Mouse (Mus musculus) induced T-regulatory cell, adult 2 months (primary cell): Measurements from ENCODE around the gene Mypn.
A peak's percentile ranks its signal among the peaks of the same experiment; 100 is the strongest.

Source experiments
- DNase-seq: peaks from one replicate; pipeline ENCODE4 v3.0.0-alpha.2; 2012; ENCODE audit warnings: low read depth

Gene Mypn

GRCm38 (mm10) chr10:63154726-63155125 lies 49.0 kb downstream of the Mypn start:
- DNase-seq: no peak

GRCm38 (mm10) chr10:63154226-63154625 lies 49.5 kb downstream of the Mypn start:
- no peak for DNase-seq

- peak; percentile 84 for DNase-seq
Measured at GRCm38 (mm10) chr10:63153563-63153962, 50.2 kb downstream of the Mypn start.

- DNase-seq: peak; percentile 23
Measured at GRCm38 (mm10) chr10:63152358-63152757, 51.4 kb downstream of the Mypn start.

- DNase-seq: no peak
Measured at GRCm38 (mm10) chr10:63142660-63143059, 61.1 kb downstream of the Mypn start.

- no peak for DNase-seq
Measured at GRCm38 (mm10) chr10:63136436-63136835, 67.3 kb downstream of the Mypn start.

- DNase-seq: no peak
Measured at GRCm38 (mm10) chr10:63135680-63136079, 68.1 kb downstream of the Mypn start.

GRCm38 (mm10) chr10:63133326-63133725 lies 70.4 kb downstream of the Mypn start:
- DNase-seq: no peak

- DNase-seq: no peak
Measured at GRCm38 (mm10) chr10:63132356-63132755, 71.4 kb downstream of the Mypn start.

GRCm38 (mm10) chr10:63130500-63130899 lies 73.3 kb downstream of the Mypn start:
- DNase-seq: peak; percentile 16

- DNase-seq: no peak
Measured at GRCm38 (mm10) chr10:63128256-63128655, 75.5 kb downstream of the Mypn start.

GRCm38 (mm10) chr10:63127156-63127555 lies 76.6 kb downstream of the Mypn start:
- DNase-seq: no peak

GRCm38 (mm10) chr10:63126116-63126515 lies 77.6 kb downstream of the Mypn start:
- no peak for DNase-seq

GRCm38 (mm10) chr10:63125343-63125742 lies 78.4 kb downstream of the Mypn start:
- DNase-seq: no peak

GRCm38 (mm10) chr10:63124016-63124415 lies 79.7 kb downstream of the Mypn start:
- no peak for DNase-seq

- no peak for DNase-seq
Measured at GRCm38 (mm10) chr10:63123141-63123540, 80.6 kb downstream of the Mypn start.

GRCm38 (mm10) chr10:63122516-63122915 lies 81.2 kb downstream of the Mypn start:
- no peak for DNase-seq

- DNase-seq: no peak
Measured at GRCm38 (mm10) chr10:63121961-63122360, 81.8 kb downstream of the Mypn start.

GRCm38 (mm10) chr10:63119916-63120315 lies 83.8 kb downstream of the Mypn start:
- no peak for DNase-seq

- no peak for DNase-seq
Measured at GRCm38 (mm10) chr10:63117583-63117982, 86.2 kb downstream of the Mypn start.

- no peak for DNase-seq
Measured at GRCm38 (mm10) chr10:63116376-63116775, 87.4 kb downstream of the Mypn start.

- DNase-seq: no peak
Measured at GRCm38 (mm10) chr10:63115881-63116280, 87.9 kb downstream of the Mypn start.

GRCm38 (mm10) chr10:63113716-63114360 lies 89.9 kb downstream of the Mypn start:
- no peak for DNase-seq

- peak; percentile 64 for DNase-seq
Measured at GRCm38 (mm10) chr10:63113027-63113604, 90.6 kb downstream of the Mypn start.
